Mouse (Mus musculus) right cerebral cortex, adult 18-20 months (tissue): ENCODE measurements around the gene Ccnd3.
A peak's percentile ranks its signal among the peaks of the same experiment; 100 is the strongest.

Experiments used
- DNase-seq: peaks from one replicate; pipeline ENCODE4 v3.0.0; 2022; ENCODE audit warnings: mixed read lengths

Gene Ccnd3

GRCm38 (mm10) chr17:47554621-47555020 is 49.8 kb downstream of the Ccnd3 start:
- no peak for DNase-seq

- no peak for DNase-seq
Observed at GRCm38 (mm10) chr17:47557179-47557578, 52.3 kb downstream of the Ccnd3 start.

GRCm38 (mm10) chr17:47559726-47560125 is 54.9 kb downstream of the Ccnd3 start:
- DNase-seq, result no peak

GRCm38 (mm10) chr17:47562875-47563274 is 58.0 kb downstream of the Ccnd3 start:
- no peak for DNase-seq

- DNase-seq, result no peak
Observed at GRCm38 (mm10) chr17:47564612-47565011, 59.8 kb downstream of the Ccnd3 start.

- DNase-seq, result no peak
Observed at GRCm38 (mm10) chr17:47566133-47566532, 61.3 kb downstream of the Ccnd3 start.

GRCm38 (mm10) chr17:47567271-47567670 is 62.4 kb downstream of the Ccnd3 start:
- no peak for DNase-seq

GRCm38 (mm10) chr17:47568389-47568788 is 63.5 kb downstream of the Ccnd3 start:
- DNase-seq, result no peak

- DNase-seq, result no peak
Observed at GRCm38 (mm10) chr17:47568951-47569527, 64.2 kb downstream of the Ccnd3 start.

- no peak for DNase-seq
Observed at GRCm38 (mm10) chr17:47571621-47572020, 66.8 kb downstream of the Ccnd3 start.

- no peak for DNase-seq
Observed at GRCm38 (mm10) chr17:47572436-47572835, 67.6 kb downstream of the Ccnd3 start.

- no peak for DNase-seq
Observed at GRCm38 (mm10) chr17:47574028-47574427, 69.2 kb downstream of the Ccnd3 start.

GRCm38 (mm10) chr17:47574830-47575229 is 70.0 kb downstream of the Ccnd3 start:
- no peak for DNase-seq

GRCm38 (mm10) chr17:47578655-47579054 is 73.8 kb downstream of the Ccnd3 start:
- DNase-seq, result no peak

GRCm38 (mm10) chr17:47580962-47581361 is 76.1 kb downstream of the Ccnd3 start:
- no peak for DNase-seq

- no peak for DNase-seq
Observed at GRCm38 (mm10) chr17:47588517-47588916, 83.7 kb downstream of the Ccnd3 start.

GRCm38 (mm10) chr17:47591073-47591472 is 86.2 kb downstream of the Ccnd3 start:
- DNase-seq, result no peak

GRCm38 (mm10) chr17:47593215-47593853 is 88.5 kb downstream of the Ccnd3 start:
- peak; percentile 92 for DNase-seq

GRCm38 (mm10) chr17:47593854-47594182 is 89.0 kb downstream of the Ccnd3 start:
- no peak for DNase-seq

- no peak for DNase-seq
Observed at GRCm38 (mm10) chr17:47594183-47594968, 89.5 kb downstream of the Ccnd3 start.

GRCm38 (mm10) chr17:47594969-47595247 is 90.1 kb downstream of the Ccnd3 start:
- DNase-seq, result no peak

- DNase-seq, result no peak
Observed at GRCm38 (mm10) chr17:47595248-47596161, 90.7 kb downstream of the Ccnd3 start.

- no peak for DNase-seq
Observed at GRCm38 (mm10) chr17:47596162-47596838, 91.4 kb downstream of the Ccnd3 start.
